Mouse (Mus musculus) cerebellum, postnatal 4 days (tissue): ENCODE data around the gene Gm1110.
"Not testable (repeated sequence)": the region's sequence is repeated elsewhere in the genome, so short reads cannot be mapped to it uniquely, and the experiment has no call there.

Experiments used
- DNase-seq, 2 experiments: peaks; one replicate each; pipeline ENCODE4 v3.0.0; 2022; ENCODE audit warnings: low spot score in 2 of 2, mixed read lengths in 1 of 2

The Gm1110 gene

GRCm38 (mm10) chr9:26922909-26923526 lies at the start of gene Gm1110:
TSS of gene Gm1110 (minus strand) at chr9:26923111.
- DNase-seq, result no peak

- DNase-seq, result no peak
Measured at GRCm38 (mm10) chr9:26947790-26948189, 24.9 kb upstream of the Gm1110 start.

GRCm38 (mm10) chr9:26924146-26924545 lies 1.2 kb upstream of the Gm1110 start:
- DNase-seq, result peak in 1 of 2 experiments; percentile 5

GRCm38 (mm10) chr9:26919778-26920177 lies 3.1 kb downstream of the Gm1110 start:
- DNase-seq, result no peak

- no peak for DNase-seq
Measured at GRCm38 (mm10) chr9:26913150-26913549, 9.8 kb downstream of the Gm1110 start.

GRCm38 (mm10) chr9:26911251-26911650 lies 11.7 kb downstream of the Gm1110 start:
- no peak for DNase-seq

GRCm38 (mm10) chr9:26869856-26870255 lies 53.1 kb downstream of the Gm1110 start:
- not testable (repeated sequence) for DNase-seq

- no peak for DNase-seq
Measured at GRCm38 (mm10) chr9:26860751-26861150, 62.2 kb downstream of the Gm1110 start, which contains the start of gene Glb1l3. TSS of gene Glb1l3 (minus strand) at chr9:26860890.

GRCm38 (mm10) chr9:26831089-26831488 lies 91.8 kb downstream of the Gm1110 start:
- DNase-seq, result no peak
